Mouse (Mus musculus) fibroblast of lung, adult 2 months (primary cell): ENCODE data around the gene Hoxa11.

ENCODE experiments used
- DNase-seq: peaks from one replicate; pipeline ENCODE4 v3.0.0-alpha.2; 2011; ENCODE audit warnings: low read depth

Hoxa11 gene

GRCm38 (mm10) chr6:52247766-52248637 lies 2.4 kb upstream of the Hoxa11 start:
- DNase-seq = no peak

GRCm38 (mm10) chr6:52246916-52247315 lies 1.3 kb upstream of the Hoxa11 start:
- no peak for DNase-seq

GRCm38 (mm10) chr6:52246403-52246803 lies 793 bp upstream of the Hoxa11 start:
- DNase-seq = no peak

GRCm38 (mm10) chr6:52245040-52245756 lies 412 bp downstream of the Hoxa11 start:
- DNase-seq = no peak

GRCm38 (mm10) chr6:52244471-52245039 lies 1.1 kb downstream of the Hoxa11 start:
- no peak for DNase-seq

- DNase-seq = no peak
These were observed 1.9 kb downstream of the Hoxa11 start for GRCm38 (mm10) chr6:52243681-52244121.

- no peak for DNase-seq
These were observed 2.7 kb downstream of the Hoxa11 start for GRCm38 (mm10) chr6:52242801-52243332.

- no peak for DNase-seq
These were observed 4.5 kb downstream of the Hoxa11 start for GRCm38 (mm10) chr6:52241001-52241621.

- DNase-seq = no peak
These were observed 5.1 kb downstream of the Hoxa11 start, which contains the start of gene Hoxa10 for GRCm38 (mm10) chr6:52240389-52241000. TSS of gene Hoxa10 (minus strand) at chr6:52240854.

- no peak for DNase-seq
These were observed 5.8 kb downstream of the Hoxa11 start for GRCm38 (mm10) chr6:52239625-52240388.

- DNase-seq = no peak
These were observed 6.6 kb downstream of the Hoxa11 start for GRCm38 (mm10) chr6:52238976-52239375.

GRCm38 (mm10) chr6:52238155-52238545 lies 7.5 kb downstream of the Hoxa11 start:
- DNase-seq = no peak

- DNase-seq = no peak
These were observed 8.1 kb downstream of the Hoxa11 start for GRCm38 (mm10) chr6:52237346-52238154.

GRCm38 (mm10) chr6:52236806-52237205 lies 8.8 kb downstream of the Hoxa11 start:
- no peak for DNase-seq

- no peak for DNase-seq
These were observed 9.7 kb downstream of the Hoxa11 start for GRCm38 (mm10) chr6:52235866-52236265.

GRCm38 (mm10) chr6:52235267-52235666 lies 10.3 kb downstream of the Hoxa11 start:
- no peak for DNase-seq

- no peak for DNase-seq
These were observed 11.0 kb downstream of the Hoxa11 start for GRCm38 (mm10) chr6:52234428-52235140.

GRCm38 (mm10) chr6:52233546-52234427 lies 11.8 kb downstream of the Hoxa11 start:
- no peak for DNase-seq
